8 mouse cellular contexts compared by ENCODE assay signal in the genomic region with DNA sequence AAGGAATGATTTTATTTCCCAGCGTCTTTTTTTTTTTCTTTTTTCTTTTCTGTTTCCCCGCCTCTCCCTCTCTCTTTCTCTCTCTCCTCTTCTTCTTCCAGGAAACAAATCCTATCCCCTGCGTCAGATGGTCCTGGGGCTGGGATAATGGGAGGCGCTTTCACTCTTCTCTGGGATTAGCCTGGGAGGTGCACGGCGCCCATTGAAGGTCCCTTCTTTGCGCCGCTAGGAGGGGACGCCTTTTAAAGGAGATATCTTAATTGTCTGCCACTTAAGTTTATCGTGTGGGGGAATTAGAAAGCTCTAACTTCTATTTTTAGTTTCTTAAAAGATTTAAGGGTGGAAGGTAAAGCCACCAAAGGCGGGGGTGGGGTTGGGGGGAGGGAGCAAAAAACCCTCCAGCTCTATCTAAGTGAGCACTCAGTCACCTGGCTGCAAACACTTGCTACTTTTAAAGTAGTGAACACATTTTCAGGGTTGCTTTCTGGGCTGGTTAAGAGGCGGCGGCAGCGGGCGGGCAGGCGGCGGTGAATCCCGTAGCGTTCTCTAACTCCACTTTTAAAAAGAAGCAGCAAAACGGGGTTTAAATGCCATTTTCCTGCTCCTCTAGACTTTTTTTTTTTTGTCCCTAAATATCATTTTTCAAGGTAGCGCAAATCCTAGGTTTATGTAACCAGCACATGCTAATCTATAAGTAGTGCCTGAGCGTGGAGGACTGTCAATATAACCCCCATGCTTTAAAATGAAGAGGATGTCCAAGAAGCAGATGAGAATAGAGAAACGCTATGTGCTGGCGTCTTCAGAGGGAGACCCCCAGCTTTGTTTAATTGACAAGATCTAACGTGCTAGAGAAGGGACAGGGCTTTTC. TPM values are rescaled to one million over a fixed set of nuclear protein-coding genes. Genes with fewer than 3 reads are reported as not detected.
DNase-seq lines count a peak whose midpoint lies in the region; ATAC-seq and TF ChIP-seq lines count a peak whose summit lies in the region.

No protein-coding gene starts in this region.

- no peaks in the 10 kb centered on the region for H3K4me1 ChIP-seq in heart, adult 2 months (ENCODE audit: control insufficient read depth, insufficient read depth, low read length)
- peaks cover 16% of the 10 kb centered on the region; the same call in 1 of the 2 replicates for H3K4me1 ChIP-seq in heart, postnatal 0 days (ENCODE audit: control insufficient read depth, insufficient read depth)
- H3K4me1 ChIP-seq in midbrain, embryonic 14.5 days (ENCODE audit: control insufficient read depth, insufficient read depth, low read length): 0 out of 2 replicates have a peak, but pooled peaks cover 5% of the 10 kb centered on the region

- no peak for DNase-seq in heart, adult 2 months
- no peak for DNase-seq in heart, postnatal 10 days
- peak; percentile 67 for DNase-seq in cerebellum, adult 8-10 months
- no peak for DNase-seq in heart, postnatal 0 days (ENCODE audit: low spot score)
- DNase-seq in midbrain, embryonic 14.5 days: peak; percentile 29
- DNase-seq in adrenal gland, postnatal 4 days (ENCODE audit: low spot score in 2 of 2): no peak
- DNase-seq in Muller cell, postnatal 12 days (ENCODE audit: inconsistent ontology term): no peak

- no peak for TF ChIP-seq CTCF in heart, adult 2 months (IDR thresholded peaks at IDR 0.05)
- TF ChIP-seq CTCF in heart, postnatal 0 days (IDR thresholded peaks at IDR 0.05; ENCODE audit: low read depth): no peak

- TF ChIP-seq POLR2A in heart, adult 2 months (IDR thresholded peaks at IDR 0.05; ENCODE audit: insufficient read depth, low read depth, low read length): no peak

- no peaks in the 10 kb centered on the region for H3K79me2 ChIP-seq in heart, adult 2 months (replicated peaks; ENCODE audit: control insufficient read depth, insufficient read depth, low read length)

- H3K4me2 ChIP-seq in heart, postnatal 0 days (ENCODE audit: low read depth, low read length): peak overlapping the region; percentile 43
- peak overlapping the region; percentile 35 for H3K4me2 ChIP-seq in midbrain, embryonic 14.5 days (ENCODE audit: low read length)

- H3K9ac ChIP-seq in heart, adult 2 months (ENCODE audit: low read depth, low read length): no peak overlapping the region
- H3K9ac ChIP-seq in heart, postnatal 0 days (replicated peaks; ENCODE audit: low read depth, low read length): no peak overlapping the region
- no peak overlapping the region for H3K9ac ChIP-seq in midbrain, embryonic 14.5 days (replicated peaks; ENCODE audit: low read length)

- intact Hi-C loops in heart, adult 2 months (cut with DNase I): loop anchor here (10.0 kb wide), 3 partner anchors 216 to 564 kb away; partner anchors contain the start of genes Elp4, Immp1l and Wt1
- intact Hi-C loops in heart, postnatal 10 days (cut with DNase I): loop anchor here (5.0 kb wide), 1 partner anchor 219 kb away; no protein-coding TSS in a partner anchor

- TF ChIP-seq EP300 in heart, adult 2 months (IDR thresholded peaks at IDR 0.05; ENCODE audit: insufficient read depth, low read depth, low read length): no peak
- TF ChIP-seq EP300 in heart, postnatal 0 days (IDR thresholded peaks at IDR 0.05; ENCODE audit: low read depth): no peak

- H3K27ac ChIP-seq in heart, adult 2 months: no peak overlapping the region
- H3K27ac ChIP-seq in heart, postnatal 0 days (ENCODE audit: low read depth): no peak overlapping the region
- H3K27ac ChIP-seq in midbrain, embryonic 14.5 days (replicated peaks; ENCODE audit: low read depth, low read length): no peak overlapping the region

- peaks cover 25% of the 10 kb centered on the region for H3K27me3 ChIP-seq in heart, adult 2 months (ENCODE audit: control insufficient read depth, insufficient read depth, low read length)
- H3K27me3 ChIP-seq in heart, postnatal 0 days (ENCODE audit: control insufficient read depth, insufficient read depth, low read length): peaks cover 96% of the 10 kb centered on the region
- H3K27me3 ChIP-seq in midbrain, embryonic 14.5 days (ENCODE audit: control insufficient read depth, insufficient read depth, low read length): peaks cover 92% of the 10 kb centered on the region

- H3K4me3 ChIP-seq in heart, adult 2 months: peak overlapping the region; percentile 23; the same call in 1 of the 2 replicates
- H3K4me3 ChIP-seq in heart, postnatal 0 days (ENCODE audit: low read depth, low read length): peak overlapping the region; percentile 34
- peak overlapping the region; percentile 2; the same call in 1 of the 2 replicates for H3K4me3 ChIP-seq in midbrain, embryonic 14.5 days (replicated peaks; ENCODE audit: low read depth, low read length)

- H3K36me3 ChIP-seq in heart, adult 2 months (ENCODE audit: control insufficient read depth, insufficient read depth, low read length): no peaks in the 10 kb centered on the region
- no peaks in the 10 kb centered on the region for H3K36me3 ChIP-seq in heart, postnatal 0 days (replicated peaks; ENCODE audit: control insufficient read depth, insufficient read depth, low read length)
- no peaks in the 10 kb centered on the region for H3K36me3 ChIP-seq in midbrain, embryonic 14.5 days (ENCODE audit: control insufficient read depth, insufficient read depth, low read length)

- no peaks in the 10 kb centered on the region for H3K9me3 ChIP-seq in heart, postnatal 0 days (replicated peaks; ENCODE audit: control insufficient read depth, low read length)
- H3K9me3 ChIP-seq in midbrain, embryonic 14.5 days (ENCODE audit: control insufficient read depth, low read length): no peaks in the 10 kb centered on the region

- ATAC-seq in heart, postnatal 0 days (ENCODE audit: insufficient read depth, low read depth): no peak
- no peak for ATAC-seq in midbrain, embryonic 14.5 days (ENCODE audit: low FRiP score, low TSS enrichment)
- no peak for ATAC-seq in erythroid progenitor cell, adult 5-6 weeks (replicated peaks; ENCODE audit: low FRiP score, poor library complexity, severe bottlenecking)

- 3% methylated on average over 25 of the region's 25 CpGs for WGBS in heart, adult 2 months
- WGBS in heart, postnatal 0 days: 2% methylated on average over 25 of the region's 25 CpGs
- under 1% methylated on average over 25 of the region's 25 CpGs for WGBS in midbrain, embryonic 14.5 days

RNA-seq across cellular contexts. Expression of gene Pax6, which starts 20.0 kb away (rescaled TPM):
- not detected for total RNA-seq in heart, adult 2 months (2021)
- polyA plus RNA-seq in heart, adult 2 months (2012; rRNA removed): not detected in 2 replicates
- not detected for total RNA-seq in heart, postnatal 10 days (2021)
- not detected in 2 replicates for total RNA-seq in heart, postnatal 0 days (2014; rRNA removed; ENCODE audit: low replicate concordance)
- 0.05 and 0.15 TPM in 2 replicates for polyA plus RNA-seq in heart, postnatal 0 days (2015; fragmentation: Nextera tagmentation; extraction: Ambion mirVana)
- polyA plus RNA-seq in midbrain, embryonic 14.5 days (2014; fragmentation: Nextera tagmentation; extraction: Ambion mirVana): 20.7 and 22.9 TPM in 2 replicates
- 1 to 10 TPM; 1.1 to 4.5 TPM for total RNA-seq in adrenal gland, postnatal 4 days (2021)
- not detected in 2 replicates for total RNA-seq in erythroid progenitor cell, adult 5-6 weeks (2015; ENCODE audit: low replicate concordance)
- total RNA-seq in erythroid progenitor cell, adult 5-6 weeks (2017; ENCODE audit: low replicate concordance): not detected in 2 replicates

Comparison
In these comparisons a context has a peak if more than half of its experiments do, and no peak if none do; other contexts are left out.
1. DNase-seq: peak in cerebellum, adult 8-10 months (single experiment) and midbrain, embryonic 14.5 days (single experiment); none in heart, adult 2 months (0 of 2), heart, postnatal 10 days (0 of 2), heart, postnatal 0 days (single experiment), adrenal gland, postnatal 4 days (0 of 2) and Muller cell, postnatal 12 days (single experiment).
2. Peak in every context shown above with its lines, with median percentiles within 50 percentile points of each other: H3K4me3 ChIP-seq.